Mouse (Mus musculus) cerebellum, adult 9-10 months (tissue): ENCODE measurements around the gene Dysf.
A peak's percentile ranks its signal among the peaks of the same experiment; 100 is the strongest.

ENCODE experiments used
- DNase-seq: peaks from one replicate; pipeline ENCODE4 v3.0.0; 2022

Dysf gene

GRCm38 (mm10) chr6:84124609-84125008 is 116.2 kb downstream of the Dysf start:
- no peak for DNase-seq

GRCm38 (mm10) chr6:84125101-84125500 is 116.7 kb downstream of the Dysf start:
- no peak for DNase-seq

- no peak for DNase-seq
Observed at GRCm38 (mm10) chr6:84128229-84128628, 119.8 kb downstream of the Dysf start.

DNA sequence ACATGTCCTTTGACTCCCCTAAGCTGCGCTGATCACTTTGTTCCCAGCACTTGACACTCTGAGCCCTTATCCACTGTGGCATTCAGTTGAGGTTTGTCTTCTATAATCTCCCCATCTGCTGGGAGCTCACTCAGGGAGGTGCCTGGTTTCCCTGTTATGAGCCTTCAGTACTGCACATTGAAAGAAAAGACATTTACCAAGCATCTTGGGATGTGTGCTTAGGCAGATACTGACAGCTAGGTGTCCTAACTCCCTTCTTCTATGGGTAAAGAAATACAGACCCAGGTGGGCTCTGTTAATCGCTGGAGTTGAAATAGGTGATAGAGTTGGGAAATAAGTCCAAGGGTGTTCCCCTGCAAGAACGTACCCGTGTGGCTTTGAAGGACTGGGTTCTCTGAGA is 122.5 kb downstream of the Dysf start:
- DNase-seq: no peak

GRCm38 (mm10) chr6:84131539-84131938 is 123.1 kb downstream of the Dysf start:
- DNase-seq: no peak

GRCm38 (mm10) chr6:84133053-84133452 is 124.7 kb downstream of the Dysf start:
- no peak for DNase-seq

DNA sequence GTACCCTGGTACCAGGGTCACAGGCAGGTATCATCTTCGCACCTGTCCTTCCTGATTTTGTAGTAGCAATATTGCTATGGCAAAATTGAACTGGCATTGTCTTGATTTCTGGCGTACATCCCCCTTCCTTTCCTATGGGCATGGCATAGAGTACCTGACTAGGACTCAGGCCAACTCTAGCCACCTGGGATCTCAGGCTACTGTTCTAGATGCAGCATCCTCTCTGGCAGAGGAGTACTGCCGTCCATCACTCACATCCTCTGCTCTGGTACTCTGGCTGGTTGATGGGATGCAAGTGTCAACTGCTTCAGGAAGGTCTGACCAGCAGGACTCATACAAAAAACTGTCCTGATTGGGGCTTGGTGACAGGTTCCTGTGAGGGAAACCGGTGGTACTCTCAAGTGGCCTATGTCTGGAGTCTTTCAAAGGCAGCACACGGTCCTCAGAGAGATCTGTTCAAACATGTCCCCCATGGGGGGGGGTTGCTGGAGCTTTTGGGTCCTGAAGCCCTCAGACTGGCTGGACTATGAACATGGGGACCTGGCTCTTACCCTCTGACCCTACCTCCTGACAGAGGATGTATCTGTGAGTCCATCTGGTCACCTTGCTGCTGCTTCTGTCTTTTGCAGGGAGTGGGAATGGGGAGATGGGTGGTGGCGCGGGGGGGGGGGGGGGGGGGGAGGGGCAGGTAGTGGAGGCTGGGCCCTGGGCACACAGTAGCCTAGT is 125.8 kb downstream of the Dysf start:
- DNase-seq: peak; percentile 42

GRCm38 (mm10) chr6:84134722-84135394 is 126.5 kb downstream of the Dysf start:
- peak; percentile 90 for DNase-seq

- DNase-seq: peak; percentile 73
Observed at GRCm38 (mm10) chr6:84135709-84136108, 127.3 kb downstream of the Dysf start.

- peak; percentile 33 for DNase-seq
Observed at GRCm38 (mm10) chr6:84136345-84136744, 128.0 kb downstream of the Dysf start.

DNA sequence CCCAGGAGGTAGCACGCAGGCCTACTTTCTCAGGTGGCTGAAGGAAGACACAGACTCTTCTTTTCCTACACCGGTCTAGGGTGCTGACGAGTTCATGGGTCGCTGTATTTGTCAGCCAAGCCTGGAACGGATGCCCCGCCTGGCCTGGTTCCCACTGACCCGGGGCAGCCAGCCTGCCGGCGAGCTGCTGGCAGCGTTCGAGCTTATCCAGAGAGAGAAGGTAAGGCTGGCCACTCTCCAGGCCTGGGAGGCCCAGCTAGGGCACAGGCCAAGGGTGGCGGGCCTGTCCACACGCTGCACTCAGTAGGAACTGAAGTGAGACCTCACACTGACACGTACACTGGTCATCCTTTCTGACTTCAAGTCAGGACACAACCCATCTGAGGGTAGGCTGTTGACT is 131.5 kb downstream of the Dysf start:
- DNase-seq: peak; percentile 79

DNA sequence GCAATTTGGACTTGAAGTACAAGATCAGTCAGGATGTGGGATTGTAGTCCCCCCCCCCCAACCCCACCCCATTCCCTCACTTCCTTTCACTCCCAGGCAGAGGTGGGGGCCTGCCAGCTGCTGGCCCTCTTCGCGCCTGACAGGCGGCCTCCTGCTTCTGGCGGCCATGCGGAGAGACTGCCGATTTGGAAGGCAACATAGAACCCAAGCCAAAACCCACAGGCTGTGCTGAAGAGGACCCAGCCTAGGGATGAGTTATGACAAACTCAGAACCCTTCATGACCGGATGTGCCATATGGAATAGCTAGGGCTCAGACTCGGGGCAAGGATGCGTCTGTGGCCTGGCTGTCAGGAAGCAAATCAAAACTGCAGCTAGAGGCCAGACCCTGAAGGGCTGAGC is 134.1 kb downstream of the Dysf start:
- no peak for DNase-seq

GRCm38 (mm10) chr6:84143328-84143727 is 134.9 kb downstream of the Dysf start:
- DNase-seq: no peak

GRCm38 (mm10) chr6:84144393-84144792 is 136.0 kb downstream of the Dysf start:
- no peak for DNase-seq

GRCm38 (mm10) chr6:84147206-84148004 is 139.0 kb downstream of the Dysf start:
- no peak for DNase-seq

DNA sequence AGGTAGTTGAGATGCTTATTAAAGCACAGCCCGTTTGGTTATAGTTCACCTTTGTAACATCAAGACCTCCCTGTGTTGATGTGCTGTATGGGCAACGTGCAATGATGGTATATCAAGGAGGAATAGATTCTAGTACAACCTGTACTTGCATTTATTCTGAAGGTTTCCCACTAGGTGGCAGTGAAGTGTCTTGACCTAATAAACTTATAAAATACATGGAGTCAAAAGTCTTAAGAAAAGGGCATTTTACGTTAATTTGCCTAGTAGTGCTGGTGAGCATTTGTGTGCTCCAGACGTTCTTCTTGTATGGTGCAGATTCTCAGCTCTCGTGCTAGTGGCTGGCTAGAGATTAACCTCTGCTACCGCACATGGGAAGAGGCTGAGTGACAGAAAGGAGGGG is 140.1 kb downstream of the Dysf start:
- no peak for DNase-seq

- no peak for DNase-seq
Observed at GRCm38 (mm10) chr6:84154508-84154907, 146.1 kb downstream of the Dysf start.

DNA sequence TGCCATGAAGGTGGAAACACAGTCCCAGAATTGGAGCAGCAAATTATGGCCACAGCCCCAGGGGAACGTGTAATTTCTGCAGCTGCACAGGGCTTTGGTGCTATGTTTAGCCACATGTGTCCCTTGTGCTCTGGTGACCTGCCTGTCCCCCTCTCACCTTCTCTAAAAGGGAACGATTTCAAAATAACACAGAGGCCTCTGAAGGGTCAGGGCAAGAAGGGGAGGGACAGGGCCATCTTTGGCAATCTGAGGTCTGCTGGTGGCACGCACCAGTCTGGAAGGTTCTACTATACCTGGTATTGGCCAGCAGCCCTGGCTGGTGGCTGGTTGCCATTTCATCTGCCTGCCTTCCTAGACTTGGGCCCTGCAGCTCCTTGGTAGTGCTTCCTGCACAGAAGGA is 147.4 kb downstream of the Dysf start:
- DNase-seq: no peak

GRCm38 (mm10) chr6:84156481-84157025 is 148.2 kb downstream of the Dysf start:
- DNase-seq: no peak

- DNase-seq: no peak
Observed at GRCm38 (mm10) chr6:84159046-84159445, 150.7 kb downstream of the Dysf start.

GRCm38 (mm10) chr6:84167612-84168011 is 159.2 kb downstream of the Dysf start:
- DNase-seq: no peak

- DNase-seq: no peak
Observed at GRCm38 (mm10) chr6:84168571-84168970, 160.2 kb downstream of the Dysf start.

DNA sequence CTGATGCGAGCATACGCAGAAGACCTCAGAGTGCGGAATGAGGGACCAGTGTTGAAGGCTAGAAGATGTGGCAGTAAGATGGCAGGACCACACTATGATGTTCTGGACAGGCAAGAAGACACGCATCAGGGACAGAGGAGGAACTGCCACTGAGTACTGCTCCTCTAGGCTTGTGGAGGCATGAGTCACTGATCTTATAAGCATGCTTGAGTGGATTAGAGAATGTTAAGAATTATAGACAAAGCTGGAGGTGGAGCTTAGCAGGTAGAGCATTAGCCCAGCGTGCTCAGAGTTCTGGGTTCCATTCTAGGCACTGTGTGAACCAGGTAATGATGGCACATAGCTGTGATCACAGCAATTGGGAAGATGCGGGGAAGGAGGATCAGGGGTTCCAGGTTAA is 165.2 kb downstream of the Dysf start:
- no peak for DNase-seq
